Mouse (Mus musculus) activated CD4-positive, CD25-positive, alpha-beta regulatory T cell, adult 4 months (primary cell): Measurements from ENCODE around the gene Hsd11b1. TPM values are rescaled to one million over a fixed set of nuclear protein-coding genes. Genes with fewer than 3 reads are reported as not detected.
"Not testable (repeated sequence)": the region's sequence is repeated elsewhere in the genome, so short reads cannot be mapped to it uniquely, and the experiment has no call there.

Experiments
- ATAC-seq: one replicate; pipeline ENCODE4 v1.8.0; 2017
- polyA plus RNA-seq, 2 experiments: library from polyadenylated mRNA; unstranded; fragments of 100-300 nt; shearing (Covaris generic); gene quantifications; one replicate each; pipeline ENCODE4 v1.2.1; 2017

The Hsd11b1 gene
- 100 to 1,000 TPM; 194 to 217 TPM for polyA plus RNA-seq

DNA sequence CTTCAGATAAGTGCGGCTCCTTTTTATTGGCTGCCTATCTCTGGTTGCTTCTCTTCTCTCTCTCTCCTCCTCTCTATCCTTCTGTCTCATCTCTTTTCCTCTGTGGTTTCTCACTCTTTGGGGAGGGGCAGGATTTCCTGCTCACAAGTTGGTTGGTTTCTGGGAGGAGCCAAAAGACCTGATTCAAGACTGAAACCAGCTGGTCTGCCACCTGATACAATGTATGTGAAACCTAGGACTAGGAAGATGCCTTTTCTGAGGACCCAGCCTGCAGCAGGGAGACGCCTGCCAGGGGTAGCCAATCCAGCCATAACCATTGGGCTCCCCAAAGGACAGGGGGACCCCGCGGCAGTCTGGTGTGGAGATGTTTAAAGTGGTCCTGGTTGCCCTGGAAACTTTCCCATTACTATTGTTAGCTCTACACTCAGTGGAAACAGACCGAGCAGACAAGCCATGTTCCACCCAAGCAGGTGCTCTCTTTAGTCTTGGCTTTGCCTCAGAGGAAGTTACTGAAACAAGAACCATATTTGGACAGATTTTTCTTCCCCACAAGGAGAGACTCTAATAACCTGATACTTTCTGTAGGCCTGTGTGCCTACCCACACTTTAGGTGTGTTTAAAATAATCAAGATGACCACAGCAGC is at the start of gene Hsd11b1:
Gene Hsd11b1, minus strand, starts transcription at position 121 of the 644 bp plus-strand sequence.
- ATAC-seq: peak; percentile 95

DNA sequence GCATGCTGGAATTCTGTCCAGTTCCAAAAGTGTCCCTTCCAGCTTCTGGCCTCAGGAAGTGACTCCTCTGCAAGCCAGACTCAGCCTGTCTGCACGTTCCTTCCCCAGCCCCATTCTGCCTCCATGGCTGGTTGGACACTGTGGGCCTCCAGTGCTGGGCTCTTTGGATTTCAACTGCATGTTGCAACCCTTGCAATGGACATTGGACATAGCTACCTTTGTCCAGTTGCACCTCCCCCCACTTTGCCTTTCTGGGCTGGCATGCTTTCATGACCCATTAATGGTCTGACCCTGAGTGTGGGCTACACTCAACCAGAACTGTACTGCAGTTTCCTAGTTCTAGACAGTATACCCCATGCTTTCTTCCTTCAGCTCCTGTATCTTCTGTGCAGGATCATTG is 47.7 kb upstream of the Hsd11b1 start:
- no peak for ATAC-seq

DNA sequence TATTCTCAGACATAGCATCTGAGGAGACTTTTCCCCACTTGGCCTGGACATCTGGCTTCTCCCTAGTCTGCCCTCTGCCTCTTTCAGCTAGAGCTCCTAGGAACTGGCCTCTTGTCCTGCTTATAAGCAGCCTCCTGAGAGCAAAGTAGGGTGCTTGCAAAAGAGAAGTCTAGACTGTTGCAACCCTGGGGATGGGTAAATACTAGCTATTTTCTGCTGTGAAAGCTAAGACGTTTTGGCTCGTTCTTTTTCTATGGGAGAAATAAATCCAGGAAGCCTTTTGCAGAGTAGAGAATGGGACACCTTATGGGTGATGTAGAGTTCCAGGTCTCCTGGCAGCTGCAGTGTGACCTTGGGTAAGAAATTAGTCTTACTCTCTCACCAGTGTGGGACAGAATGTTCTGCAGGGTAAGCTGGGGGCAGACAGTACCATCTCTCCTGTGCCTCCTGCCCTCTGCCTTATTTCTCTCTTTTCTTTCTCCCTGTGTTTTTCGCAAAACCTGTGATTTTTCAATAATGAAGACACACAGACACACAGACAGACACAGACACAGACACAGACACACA is 46.7 kb upstream of the Hsd11b1 start:
- no peak for ATAC-seq

DNA sequence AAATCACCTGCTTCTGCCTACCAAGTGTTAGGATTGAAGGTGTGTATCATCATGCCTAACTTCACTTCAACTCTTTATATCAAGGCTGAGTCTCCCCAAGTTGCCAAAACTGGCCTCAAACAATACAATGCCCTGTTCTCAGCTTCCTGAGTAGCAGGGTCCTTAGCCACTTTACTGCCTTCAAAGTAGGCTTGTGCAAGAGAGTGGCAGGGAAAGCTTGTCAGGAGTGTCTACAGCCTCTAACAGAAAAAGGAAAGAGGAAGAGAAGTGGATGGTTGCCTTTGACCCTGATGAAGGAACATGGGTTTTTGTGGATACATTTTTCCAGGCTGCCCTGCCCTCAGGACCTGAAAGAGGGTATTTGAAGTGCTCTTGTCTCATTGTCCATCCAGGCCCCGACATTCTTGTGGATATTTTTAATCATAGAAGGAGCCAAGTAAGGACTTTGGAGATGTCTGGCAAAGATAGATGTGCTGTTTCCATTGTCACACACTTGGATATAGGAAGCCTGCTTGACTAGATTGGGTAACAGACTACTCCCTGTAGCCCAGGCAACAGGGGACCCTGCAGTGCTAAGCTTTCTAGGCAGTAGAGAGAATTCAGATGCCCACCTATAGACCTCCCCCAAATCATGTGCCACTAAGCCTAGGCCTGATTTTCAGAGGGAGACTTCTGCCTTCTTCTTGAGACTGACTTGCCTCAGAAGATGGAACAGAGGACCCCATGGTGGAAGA is 46.1 kb upstream of the Hsd11b1 start:
- no peak for ATAC-seq

DNA sequence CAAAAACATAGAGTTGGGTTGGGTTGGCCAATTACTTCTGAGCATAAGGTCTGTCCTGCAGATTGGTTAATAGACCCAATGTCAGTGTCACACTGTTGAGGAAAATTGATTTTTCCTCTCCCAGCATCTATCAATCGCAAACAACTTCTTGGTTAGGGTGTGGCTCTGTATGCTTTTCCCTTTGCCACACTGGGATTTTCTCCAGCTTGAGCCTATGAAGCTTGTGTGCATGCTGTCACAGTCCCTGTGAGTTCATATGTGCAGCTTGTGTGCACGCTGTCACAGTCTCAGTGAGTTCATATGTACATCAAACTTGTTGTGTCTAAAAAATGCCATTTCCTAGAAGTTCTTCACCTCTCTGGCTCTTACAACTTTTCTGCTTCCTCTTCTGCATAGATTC is 43.0 kb upstream of the Hsd11b1 start:
- ATAC-seq: no peak

DNA sequence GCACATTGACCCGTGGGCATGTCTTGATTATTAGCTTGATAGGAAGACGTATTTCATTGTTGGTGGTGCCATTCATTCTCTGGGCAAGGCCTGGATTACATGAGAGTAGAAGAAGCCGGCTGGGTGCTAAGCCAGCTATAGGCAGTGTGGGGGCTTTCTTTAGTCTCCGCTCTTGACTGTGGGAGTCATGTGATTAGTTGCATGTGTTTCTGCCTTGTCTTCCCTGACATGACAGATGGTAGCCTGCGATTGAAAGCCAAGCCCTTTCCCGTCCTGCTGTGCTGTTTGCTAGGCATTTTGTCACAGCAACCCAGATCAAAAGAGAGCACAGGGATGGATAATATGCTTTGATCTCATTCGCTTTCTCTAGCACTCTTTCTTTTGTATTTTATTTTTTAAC is 41.5 kb upstream of the Hsd11b1 start:
- no peak for ATAC-seq

DNA sequence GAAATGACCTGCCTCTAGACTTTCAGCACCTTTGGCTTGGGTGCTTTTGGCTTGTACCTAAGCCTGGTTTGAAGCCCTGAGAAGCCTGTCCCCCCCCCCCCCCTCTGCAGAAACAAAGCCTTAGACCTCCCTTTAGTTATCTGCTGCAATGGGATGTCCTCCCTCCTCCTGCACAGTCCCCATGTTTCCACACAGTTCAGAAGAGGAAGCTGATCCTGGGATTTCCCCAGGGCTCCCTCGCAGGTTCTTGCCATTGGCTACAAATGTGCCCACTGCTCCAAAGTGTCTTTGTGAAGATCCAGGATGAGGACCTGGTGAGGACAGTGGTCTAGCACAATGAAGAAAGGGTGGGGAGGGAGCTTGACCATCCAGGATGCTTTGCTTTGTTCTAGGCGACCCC is 39.2 kb upstream of the Hsd11b1 start:
- ATAC-seq: no peak

DNA sequence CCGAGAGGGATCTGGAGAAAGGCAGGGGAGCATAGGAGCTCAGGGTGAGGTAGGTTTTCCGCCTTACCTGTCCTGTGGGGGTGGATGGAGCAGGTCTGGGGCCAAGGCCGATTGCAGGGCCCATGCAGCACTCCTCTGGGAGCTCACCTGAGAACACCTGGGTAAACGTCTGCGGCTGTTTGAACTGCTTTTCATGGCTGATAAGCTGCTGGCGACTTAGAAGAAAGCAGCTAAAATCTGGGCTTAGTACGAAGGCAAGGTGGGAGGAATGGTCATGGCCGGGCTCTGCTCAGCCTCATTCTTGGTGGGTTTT is 38.2 kb upstream of the Hsd11b1 start:
- no peak for ATAC-seq

DNA sequence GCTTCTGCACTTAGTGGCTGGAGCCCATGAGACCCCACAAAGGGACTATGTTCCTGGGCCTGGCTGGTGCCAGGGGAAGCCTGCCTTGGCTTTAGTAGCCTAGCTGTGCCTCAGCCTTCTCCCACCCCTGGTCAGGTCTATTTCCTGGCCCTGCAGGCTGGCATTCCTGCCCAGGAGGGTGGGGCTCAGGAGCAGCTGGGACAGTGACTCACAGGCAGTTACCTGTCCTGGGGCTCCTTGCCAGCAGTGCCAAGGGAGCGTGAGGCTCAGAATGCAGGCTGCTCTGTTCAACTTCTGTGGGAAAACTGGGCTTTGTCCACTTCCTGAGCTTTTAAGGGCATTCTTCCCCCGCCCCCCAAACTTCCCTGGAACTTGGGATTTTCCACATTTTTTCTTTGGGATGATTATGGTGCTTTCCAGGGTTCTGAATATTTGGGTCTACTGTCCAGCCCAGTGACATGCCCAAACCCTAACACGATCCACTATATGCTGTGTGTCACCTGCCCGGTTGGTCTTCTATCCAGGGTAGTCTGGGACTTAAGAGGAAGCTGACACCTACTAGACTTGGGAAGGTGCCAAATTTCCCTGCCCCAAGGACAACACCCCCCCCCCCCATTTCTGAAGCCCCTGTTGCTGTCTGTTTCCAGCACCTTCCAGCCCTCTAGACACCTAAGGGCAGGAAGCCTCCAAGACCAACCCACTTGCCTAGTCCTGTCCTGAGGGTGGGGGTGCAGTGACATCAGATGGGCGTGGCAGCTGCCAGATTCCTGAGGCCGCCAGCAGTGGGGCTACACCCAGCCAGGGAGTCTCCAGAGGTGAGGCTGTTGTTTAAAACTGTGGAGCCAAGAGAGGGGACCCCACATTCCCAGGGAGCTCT is 37.6 kb upstream of the Hsd11b1 start:
- no peak for ATAC-seq

DNA sequence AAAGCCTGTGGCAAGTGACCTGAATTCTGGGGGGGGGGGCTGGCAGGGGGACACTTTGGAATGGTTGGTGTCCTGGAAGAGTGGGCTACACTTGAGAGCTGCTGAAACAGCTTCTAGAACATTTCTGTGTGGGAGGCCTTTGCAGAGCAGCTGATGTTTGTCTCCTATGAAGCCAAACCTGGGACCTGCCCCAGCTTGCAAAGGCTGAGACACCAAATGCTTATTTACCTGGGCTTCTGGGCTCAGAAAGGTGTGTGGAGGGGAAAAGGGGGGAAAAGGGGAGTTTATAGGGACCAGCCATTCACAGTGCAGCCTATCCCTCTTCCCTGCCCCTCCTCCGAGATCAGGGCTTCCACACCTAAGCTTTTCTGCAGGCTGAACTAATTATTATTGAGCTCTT is 36.1 kb upstream of the Hsd11b1 start:
- no peak for ATAC-seq

DNA sequence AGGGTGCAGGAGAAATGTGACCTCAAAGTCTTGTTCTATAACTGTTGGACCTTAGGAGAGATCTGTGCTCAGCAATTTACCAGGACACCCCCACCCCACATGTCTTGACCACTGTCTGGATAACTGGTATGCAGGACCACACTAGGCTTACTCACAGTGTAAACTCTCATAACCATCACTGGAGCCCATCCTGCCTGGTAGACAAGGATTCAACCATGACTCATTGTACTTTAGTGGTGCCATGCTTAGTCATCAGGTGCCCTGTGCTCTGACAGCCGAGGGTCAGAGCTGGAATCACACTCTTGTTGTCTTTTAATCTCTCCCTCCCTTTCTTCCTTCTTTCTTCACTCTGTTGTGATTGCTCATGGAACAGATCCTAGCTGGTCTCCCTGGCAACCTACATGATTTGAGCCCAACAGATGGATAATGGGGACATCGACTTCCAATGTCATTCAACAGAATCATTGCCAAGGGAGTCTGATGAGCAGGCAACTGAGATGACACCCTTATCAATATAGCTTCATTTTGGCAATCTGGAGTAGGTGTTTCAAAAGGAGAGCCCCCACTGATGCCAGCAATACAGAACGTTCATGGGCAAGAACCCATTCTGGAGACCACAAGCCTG is 34.4 kb upstream of the Hsd11b1 start:
- no peak for ATAC-seq

DNA sequence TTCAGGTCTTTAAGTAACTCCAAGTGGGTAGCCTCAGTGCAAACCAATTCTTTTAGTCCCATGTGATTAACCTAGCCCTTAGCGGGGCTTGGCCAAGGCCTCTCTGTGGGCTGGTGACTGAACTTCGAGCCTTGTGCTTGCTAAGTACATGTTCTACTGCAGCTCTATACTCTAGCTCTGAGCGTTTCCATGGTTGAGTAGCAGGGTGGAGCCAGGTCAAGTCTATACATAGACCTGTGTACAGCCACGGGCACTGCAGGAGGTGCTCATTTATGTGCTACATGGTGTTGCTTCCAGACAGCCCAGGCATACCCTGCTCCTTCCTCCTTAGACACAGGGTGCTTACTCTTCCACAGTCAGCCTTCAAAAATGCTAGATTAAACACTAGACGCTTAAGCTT is 32.0 kb upstream of the Hsd11b1 start:
- no peak for ATAC-seq

DNA sequence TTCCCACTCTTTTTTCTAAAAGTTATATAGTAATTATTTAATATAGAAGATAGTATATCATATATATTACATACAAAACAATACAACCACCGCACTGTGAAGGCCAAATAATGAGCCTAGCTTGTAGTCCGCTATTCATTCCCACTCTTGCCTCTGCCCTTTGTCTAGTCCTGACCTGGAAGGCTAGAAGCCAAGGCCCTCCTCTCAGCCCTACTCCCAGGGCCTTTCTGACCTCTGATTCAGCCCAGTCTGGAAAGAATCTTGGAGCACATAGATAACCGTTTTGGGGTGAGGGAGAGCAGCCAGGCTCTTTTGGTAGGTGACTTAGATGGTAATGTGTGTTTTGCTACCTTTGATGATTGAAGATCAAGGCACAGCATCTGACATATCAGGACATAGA is 30.1 kb upstream of the Hsd11b1 start:
- no peak for ATAC-seq

DNA sequence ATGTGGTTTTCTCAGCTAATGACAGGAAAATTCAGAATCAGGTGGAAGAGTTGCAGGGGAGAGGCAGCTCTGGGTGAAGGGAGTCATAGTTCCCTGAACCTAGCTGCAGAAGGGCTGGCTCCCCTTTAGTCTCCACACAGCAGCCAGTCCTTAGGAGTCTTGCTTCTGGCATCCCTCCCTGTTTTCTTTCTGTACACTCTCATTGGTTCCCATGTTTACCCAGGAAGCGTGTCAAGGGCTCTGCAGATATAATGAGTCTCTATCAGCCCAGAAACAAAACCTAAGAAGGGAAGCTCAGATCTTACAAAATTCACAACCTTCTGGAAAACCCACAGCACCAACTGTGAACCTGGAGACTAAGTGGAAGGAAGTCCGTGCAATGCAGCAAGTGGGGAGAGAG is 29.2 kb upstream of the Hsd11b1 start:
- ATAC-seq: no peak

DNA sequence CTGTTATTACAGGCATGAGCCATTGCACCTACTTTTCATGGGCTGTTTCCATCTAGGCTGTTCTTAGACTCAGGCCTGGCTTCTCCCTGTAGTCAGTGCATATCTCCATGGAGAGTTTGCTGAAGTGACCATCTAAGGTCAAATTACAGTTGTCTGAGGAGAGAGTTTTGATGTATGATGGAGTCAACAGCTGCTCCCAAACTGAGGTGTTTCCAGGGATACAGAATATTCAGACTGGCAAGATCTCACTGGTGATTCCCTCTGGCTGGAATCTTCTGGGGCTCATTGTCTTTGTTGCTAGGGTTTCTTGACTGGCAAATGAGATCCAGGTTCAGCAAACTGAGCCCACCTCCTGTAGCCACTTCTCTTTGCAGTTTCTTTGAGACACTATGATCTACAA is 26.8 kb upstream of the Hsd11b1 start:
- ATAC-seq: no peak

DNA sequence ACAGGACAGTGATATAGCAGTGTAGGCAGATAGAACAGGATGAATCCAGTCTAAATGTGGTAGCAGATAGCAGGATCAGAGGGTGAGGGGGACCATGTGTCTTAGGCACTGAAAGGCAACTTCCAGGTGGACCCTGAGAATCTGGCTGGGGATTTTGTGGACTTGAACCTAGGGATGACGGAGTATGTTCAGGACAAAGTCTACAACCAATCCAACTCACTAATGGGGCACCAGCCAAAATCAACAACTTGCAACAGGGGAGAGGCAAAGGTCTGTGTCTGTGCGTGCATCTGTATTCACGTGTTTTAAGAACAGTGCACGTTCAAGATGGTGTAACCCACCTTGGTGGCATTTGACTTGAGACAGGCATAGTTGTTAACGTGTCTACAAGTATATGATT is 26.0 kb upstream of the Hsd11b1 start:
- no peak for ATAC-seq

DNA sequence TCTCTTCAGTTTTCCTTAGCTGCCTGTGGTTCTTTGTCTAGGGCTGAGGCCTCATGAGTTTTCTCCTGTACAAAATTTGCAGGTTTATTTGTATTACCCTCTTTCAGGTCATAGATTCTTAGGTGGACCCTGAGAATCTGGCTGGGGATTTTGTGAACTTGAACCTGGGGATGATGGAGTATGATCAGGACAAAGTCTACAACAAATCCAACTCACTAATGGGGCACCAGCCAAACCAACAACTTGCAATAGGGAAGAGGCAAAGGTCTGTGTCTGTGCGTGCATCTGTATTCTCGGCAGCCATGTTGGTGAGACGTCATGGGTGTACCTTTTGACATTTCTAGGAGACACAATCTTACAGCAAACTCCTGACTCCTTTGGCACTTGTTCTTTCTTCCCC is 25.2 kb upstream of the Hsd11b1 start:
- no peak for ATAC-seq

DNA sequence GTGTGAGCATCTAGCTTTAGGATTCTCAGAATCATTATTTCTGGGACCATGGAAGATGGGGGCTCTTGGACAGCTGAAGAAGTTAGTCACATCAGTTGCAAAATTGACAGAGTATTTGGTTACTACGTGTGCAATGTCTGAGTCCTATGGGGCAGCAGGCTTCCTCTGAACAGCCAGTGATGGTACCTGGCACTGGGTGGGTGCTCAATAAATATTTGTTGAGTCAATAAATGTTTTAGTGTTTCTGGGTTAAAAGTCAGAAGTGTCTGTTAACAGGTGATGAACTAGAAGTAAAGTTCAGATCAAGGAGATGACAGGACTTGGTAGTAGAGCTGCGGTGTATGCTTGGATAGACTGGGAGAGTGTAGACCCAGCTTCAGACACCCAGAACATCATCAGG is 23.7 kb upstream of the Hsd11b1 start:
- ATAC-seq: no peak

DNA sequence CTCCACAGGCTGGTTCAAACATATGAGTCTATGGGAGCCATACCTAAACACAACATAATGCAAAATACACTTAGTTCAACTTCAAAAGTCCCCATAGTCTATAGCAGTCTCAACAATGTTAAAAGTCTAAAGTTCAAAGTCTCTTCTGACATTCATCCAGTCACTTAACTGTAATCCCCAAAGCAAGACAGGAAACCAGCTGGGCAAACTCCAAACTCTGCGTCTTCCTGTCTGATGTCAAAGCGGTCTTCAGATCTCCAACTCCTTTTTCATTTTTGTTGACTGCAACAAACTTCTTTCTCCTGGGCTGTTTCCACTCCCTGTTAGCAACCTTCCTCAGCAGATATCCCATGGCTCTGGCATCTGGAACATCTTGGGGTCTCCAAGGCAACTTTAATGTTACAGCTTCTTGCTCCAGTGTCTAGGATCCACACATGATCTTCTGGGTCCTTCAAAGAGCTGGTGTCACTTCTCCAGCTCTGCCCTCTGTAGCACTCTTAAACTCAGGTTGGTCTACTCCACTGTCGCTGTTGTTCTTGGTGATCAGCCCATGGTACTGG is 22.0 kb upstream of the Hsd11b1 start:
- not testable (repeated sequence) for ATAC-seq

DNA sequence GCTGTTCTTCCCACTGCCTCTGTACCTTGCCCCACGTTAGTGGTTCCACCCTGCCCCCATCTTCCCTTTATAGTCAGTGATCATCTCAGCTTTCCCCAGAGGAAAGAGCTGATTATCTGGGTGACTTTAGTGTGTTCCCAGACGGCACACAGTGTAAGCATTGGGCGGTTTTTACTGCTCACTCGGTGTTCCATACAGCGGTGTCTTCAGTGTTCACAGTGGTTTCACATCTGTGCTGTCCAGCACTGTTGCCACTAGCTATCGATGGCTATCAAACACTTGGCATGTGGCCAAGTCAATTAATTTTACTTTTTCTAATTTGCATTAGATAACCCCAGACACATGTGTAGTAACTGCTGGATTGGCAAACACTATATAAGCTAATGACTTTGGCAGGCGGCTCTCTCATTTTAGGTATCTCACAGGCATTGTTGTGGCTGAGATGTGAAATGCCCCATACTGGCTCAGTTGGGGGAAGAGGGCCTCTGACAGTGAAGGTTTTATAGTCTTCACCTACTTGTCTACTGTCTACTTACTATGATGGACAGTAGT is 20.4 kb upstream of the Hsd11b1 start:
- ATAC-seq: no peak

DNA sequence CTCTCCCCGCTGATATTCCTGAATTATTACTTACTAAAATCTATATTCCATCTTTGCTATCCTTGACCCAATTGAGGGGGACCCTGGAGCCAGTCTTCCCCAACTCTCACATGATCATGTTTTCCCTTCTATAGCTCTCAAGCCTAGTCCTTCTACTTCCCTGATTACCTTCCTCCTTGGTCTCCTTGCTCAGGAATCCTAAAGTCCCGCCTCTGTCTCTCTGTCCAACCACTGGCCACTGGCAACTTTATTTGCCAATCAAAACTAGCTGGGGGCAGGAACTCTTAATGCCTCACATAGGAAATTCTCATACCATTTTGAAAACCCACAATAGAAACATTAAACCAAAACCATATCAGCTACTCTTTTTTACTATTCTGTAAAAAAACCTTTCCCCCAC is 17.5 kb upstream of the Hsd11b1 start:
- ATAC-seq: no peak

DNA sequence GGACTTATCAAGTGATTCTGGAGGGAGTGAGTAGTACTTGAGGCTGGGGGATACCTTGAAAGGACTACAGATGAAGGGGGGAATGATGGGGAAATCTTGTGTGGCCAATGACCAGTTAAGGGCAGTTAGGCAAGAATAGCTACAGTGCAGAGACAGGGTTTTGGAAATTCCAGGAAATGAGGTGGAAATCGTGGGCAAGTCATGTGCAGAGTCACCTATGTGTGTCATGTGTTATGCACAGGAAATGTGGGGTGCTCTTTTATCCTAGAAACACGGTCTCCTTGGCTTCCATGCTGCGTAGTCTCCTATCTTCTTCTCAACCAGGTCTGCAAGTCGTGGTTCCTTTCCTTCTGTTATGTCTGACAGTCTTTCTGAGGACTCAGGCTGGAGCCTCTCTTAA is 15.6 kb upstream of the Hsd11b1 start:
- no peak for ATAC-seq
